Mouse (Mus musculus) frontal cortex, adult 2 months (tissue): ENCODE measurements at regions not wholly inside any gene's neighbourhood (a gene's known extent, or its start where the extent isn't known, plus 50 kb on each side); places are given as distances from the start of the nearest gene placed in this dataset.
"Not testable (repeated sequence)": the region's sequence is repeated elsewhere in the genome, so short reads cannot be mapped to it uniquely, and the experiment has no call there.

Source experiments
- DNase-seq, 2 experiments: peaks; one replicate each; pipeline ENCODE4 v3.0.0; 2022; ENCODE audit warnings: low spot score in 1 of 2; ENCODE audit errors: extremely low spot score in 1 of 2

- no peak for DNase-seq
These were observed 54.7 kb upstream of the Usp25 start for GRCm38 (mm10) chr16:76958597-76959392.

- DNase-seq = no peak
These were observed 56.0 kb upstream of the Usp25 start for GRCm38 (mm10) chr16:76957491-76957890.

- no peak for DNase-seq
These were observed 56.4 kb upstream of the Usp25 start for GRCm38 (mm10) chr16:76957090-76957489.

DNA sequence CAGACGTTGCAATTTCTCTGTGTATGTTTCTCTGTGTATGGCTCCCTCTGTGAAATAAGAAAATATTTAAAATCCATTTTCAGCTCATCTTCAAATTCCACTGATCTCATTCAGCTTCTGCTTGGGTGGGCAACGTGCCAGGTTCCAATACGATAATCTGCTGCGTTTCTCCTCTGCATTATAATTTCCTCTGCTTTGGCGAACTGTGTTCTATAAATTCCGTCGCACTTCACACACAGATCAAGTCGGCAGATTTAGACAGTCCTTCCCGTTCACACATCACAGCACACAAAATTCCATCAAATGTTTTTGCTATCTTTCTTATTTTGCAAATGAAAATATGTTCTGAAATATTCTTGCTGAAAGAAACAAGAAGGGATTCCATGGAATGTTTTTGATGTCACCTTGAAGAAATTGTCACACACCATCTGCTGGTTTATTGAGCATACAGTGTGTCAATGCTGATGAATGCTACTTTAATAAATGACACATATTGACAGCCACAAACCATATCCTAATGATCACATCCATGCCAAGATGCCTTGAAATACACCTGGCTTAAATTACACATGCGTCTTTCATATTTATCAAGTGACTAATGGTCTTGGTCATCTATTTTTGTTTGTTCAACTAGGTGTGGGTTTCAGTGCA, 62.5 kb upstream of the Usp25 start:
- peak; percentile 38 to 74 for DNase-seq

DNA sequence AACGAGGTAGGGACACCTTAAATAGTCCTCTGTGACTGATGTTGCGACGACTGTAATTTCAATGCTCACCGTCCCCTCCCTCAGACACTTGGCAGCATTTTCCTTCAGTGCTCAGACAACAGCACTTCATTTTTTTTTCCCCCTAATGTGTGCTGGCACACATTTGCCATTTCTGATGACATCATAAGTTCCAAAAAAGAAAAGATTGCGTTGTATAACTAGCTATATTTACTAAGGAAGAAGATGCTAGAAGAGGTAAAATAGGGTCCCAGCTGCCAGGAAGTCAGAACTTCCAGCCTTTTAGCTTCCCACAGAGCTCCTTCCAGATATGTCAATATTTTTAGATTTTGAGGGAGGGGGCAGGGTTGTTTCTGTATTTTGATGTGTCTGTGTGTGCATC, 66.5 kb upstream of the Usp25 start:
- peak in 1 of 2 experiments; percentile 41 for DNase-seq

GRCm38 (mm10) chr16:76938128-76938527, 75.4 kb upstream of the Usp25 start:
- DNase-seq = no peak

GRCm38 (mm10) chr16:76927901-76928300, 85.6 kb upstream of the Usp25 start:
- DNase-seq = no peak

DNA sequence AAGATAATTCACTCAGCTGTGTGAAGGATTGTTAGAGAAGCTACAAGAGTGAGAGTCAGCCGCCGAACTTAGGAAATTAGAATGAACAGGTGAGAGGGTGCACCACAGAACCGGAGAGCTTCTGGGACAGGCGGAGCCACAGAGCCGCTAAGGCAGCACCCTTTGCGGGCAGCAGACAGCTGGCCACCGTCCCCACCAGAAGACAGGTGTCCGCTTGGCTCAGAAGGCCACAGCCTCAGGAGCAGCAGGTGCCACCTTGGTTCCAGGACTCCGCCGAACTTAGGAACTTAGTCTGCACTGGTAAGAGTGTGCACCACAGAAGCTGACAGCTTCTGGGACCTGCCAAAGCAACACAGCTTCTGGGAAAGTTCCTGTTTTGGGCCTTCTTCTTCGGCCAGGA, 93.4 kb upstream of the Usp25 start:
- not testable (repeated sequence) for DNase-seq

DNA sequence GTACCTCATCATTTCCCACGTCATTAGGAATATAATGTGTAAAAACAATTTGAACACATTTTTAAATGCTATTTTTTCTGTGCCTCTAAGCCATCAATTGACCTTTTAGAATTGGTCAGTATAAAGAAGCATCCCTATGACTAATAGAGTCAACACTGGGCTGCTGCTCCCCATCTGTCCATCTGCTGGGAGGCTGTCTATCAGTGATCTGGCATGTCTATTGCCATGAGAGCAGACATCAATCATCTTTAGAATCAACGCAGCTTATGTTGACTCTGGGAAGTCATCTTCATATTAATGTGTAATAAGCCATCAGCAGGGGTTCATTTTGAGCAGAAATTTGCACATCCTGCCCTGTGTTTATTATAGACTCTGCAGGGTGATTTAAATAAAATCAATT, 94.9 kb upstream of the Usp25 start:
- DNase-seq = no peak

GRCm38 (mm10) chr16:76914311-76914710, 99.2 kb upstream of the Usp25 start:
- DNase-seq = no peak

GRCm38 (mm10) chr16:76905205-76905996, 108.1 kb upstream of the Usp25 start:
- DNase-seq = no peak

- DNase-seq = peak in 1 of 2 experiments; percentile 48
These were observed 114.4 kb upstream of the Usp25 start for GRCm38 (mm10) chr16:76899083-76899482.

GRCm38 (mm10) chr16:76896305-76896704, 117.2 kb upstream of the Usp25 start:
- DNase-seq = no peak

DNA sequence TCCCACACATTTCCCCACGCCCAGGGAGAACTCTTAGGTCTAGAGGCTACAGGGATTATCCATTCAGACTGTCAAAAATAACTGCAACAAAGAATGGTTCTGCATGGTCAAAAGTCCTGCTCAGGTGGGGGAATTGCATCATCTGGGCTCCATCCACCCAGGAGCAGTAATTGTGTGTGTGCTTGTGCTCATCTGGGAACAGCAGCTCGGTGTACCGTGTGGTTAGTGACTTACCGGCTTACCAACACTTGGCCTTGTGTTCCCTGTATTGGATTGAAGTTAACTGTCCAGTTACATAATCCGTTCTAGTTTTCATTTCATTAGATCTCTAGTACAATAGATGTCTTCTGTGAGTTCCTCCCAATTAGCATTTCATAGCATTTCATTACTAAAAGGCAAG, 117.7 kb upstream of the Usp25 start:
- no peak for DNase-seq

- no peak for DNase-seq
These were observed 134.9 kb upstream of the Usp25 start for GRCm38 (mm10) chr16:76878576-76878975.

DNA sequence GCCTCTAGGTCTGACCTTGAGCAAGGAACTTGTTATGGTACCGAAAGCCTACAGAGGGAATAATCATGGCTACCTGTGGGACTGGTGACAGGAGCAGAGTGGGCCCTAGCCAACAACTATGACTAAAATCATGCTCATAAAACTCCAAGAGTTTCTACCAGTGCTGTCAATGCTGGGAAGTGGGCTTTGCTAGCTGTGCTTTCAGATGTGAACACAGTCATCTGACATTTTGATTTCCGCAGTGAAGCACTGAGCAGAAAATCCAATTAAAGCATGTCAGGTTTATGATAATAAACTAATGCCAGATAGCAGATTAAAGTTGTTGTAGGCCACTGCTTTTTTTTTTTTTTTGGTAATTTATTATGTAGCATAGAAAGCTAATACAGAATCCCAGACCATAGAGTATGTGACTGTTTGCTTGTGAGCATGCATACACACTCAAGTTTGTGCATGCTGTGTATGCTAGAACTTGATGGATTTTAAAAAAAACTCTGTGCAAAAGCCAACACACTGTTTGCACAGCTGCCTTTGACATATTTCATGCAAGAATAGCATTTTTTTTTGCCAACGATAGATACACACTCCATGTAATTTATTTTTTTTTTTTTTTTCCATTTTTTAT, 138.0 kb upstream of the Usp25 start:
- DNase-seq = no peak

DNA sequence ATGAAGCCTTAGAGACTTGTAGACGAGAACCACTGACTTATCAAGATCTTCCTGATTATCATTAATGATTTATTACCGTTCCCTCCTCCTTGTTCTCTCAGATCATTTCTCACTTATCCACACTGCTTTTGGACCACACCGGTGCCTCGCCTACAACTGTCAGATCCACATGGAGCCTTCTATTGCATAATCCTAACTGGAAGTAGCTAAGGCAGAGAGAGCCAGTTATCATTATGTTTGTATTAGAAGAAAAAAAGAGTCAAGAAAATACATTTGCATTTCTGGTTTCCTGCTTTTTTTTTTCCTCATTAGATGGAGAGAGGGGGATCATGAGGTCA, 147.1 kb upstream of the Usp25 start:
- no peak for DNase-seq

GRCm38 (mm10) chr16:76865731-76866464, 147.6 kb upstream of the Usp25 start:
- peak; percentile 17 to 74 for DNase-seq

- no peak for DNase-seq
These were observed 149.1 kb upstream of the Usp25 start for GRCm38 (mm10) chr16:76864392-76864791.

DNA sequence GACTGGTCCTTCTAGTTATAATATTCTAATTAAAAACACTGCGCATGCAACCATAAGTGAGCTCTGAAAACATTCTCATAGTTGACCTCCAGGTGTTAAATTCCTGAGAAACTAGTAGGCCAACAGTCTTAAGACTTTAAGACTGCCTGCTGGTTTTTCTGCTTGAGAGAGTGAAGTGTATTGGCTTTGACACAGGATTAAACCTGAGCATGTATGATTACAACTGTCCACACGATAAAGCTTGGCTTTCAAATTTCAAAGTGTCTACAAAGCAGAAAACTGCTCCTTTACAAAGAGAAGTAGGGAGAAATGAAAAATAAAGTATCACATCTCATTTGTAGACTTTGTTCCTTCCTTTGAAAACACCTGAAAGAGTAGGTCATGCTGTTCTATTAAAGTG, 157.7 kb upstream of the Usp25 start:
- DNase-seq = no peak
